Mouse (Mus musculus) kidney, adult 11 months (tissue): ENCODE data around the gene Nfatc2ip.

Source experiments
- DNase-seq: peaks from one replicate; pipeline ENCODE4 v3.0.0; 2022

Nfatc2ip gene

DNA sequence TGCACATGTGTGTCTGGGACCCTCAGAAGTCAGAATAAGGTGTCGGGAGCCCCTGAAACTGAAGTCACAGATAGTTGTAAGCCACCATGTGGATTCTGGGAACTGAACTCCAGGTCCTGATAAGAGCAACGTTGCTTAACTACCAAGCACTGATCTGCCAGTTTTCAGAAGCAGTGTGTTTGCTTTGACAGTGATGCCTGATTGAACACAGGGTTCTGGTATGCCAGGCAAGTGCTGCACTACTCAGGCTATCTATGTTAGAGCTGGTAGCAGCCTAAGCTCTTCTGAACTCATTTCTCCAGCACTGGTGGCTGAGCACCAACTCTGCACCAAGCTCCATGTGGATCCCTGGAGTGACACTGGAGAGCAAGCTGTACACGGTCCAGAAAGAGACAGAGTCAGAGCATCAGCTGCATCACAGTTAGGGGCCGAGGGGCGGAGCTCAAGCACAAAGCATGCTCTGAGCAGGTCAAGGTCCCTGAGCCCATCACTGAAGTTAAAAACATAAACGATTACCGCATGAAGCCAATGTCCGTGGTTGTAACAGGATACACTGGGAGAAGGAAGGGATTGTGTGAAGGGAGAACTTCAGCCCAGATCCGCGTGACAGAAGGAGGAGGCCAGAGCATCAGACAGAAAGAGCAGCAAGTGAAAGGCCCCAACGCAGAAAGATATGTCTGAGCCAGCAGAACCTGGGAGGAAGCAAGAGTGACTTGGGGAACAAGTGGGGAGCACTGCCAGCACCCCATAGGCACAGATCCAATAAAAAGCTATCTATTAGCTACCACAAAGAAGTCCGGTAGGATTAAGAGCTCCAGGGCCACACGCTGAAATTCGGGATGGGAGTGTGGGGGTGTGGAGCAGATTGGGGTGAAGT is 41.6 kb downstream of the Nfatc2ip start:
- DNase-seq: no peak

GRCm38 (mm10) chr7:126353994-126354365 is 42.6 kb downstream of the Nfatc2ip start:
- no peak for DNase-seq

GRCm38 (mm10) chr7:126353251-126353993 is 43.1 kb downstream of the Nfatc2ip start:
- DNase-seq: no peak

DNA sequence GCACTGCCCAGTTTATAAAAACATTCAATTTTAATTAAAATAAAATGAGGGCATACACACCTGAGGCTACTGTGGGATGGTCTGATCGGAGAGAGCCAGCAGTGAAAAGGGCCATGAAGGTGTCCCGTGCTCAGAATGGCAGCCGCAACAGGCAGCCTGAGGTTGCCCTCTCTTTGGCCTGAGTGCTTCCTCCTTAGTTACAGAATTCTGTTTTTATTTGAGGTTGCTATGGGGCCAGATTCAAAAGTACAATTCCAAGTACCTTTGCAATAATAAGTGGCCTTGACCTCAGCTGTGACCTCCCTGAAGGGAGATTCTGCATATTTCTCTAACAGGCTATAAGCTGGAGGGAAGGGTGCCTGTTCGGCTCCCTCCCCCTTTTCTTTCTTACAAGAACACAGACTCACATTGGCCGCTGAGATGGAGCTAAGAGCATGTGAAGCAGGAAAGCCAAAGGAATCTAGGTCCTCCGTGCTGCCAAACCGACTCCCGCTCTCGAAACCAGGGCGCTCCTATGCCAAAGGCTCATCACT is 45.1 kb downstream of the Nfatc2ip start:
- no peak for DNase-seq

- no peak for DNase-seq
Measured at GRCm38 (mm10) chr7:126350748-126351418, 45.7 kb downstream of the Nfatc2ip start.

DNA sequence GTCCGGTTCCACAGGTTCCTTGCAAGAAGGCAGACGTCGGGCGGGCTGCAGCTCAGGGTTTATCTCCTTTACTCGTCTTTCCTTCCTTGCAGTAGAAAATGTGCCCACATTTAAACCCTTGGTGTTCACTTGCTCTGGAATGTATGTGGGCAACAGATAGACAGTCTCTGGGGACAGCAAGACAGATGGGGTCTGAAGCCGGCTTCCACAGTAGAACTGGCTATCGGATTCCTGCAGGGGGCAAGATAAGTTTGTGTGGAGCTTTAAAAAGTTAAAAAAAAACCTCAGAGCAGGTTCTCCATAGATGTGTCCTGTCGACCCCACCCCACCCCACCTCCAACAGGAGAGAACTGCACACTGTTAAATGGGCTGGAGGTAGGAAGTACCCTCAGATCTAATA is 48.2 kb downstream of the Nfatc2ip start:
- no peak for DNase-seq

GRCm38 (mm10) chr7:126347098-126347497 is 49.4 kb downstream of the Nfatc2ip start:
- DNase-seq: no peak

DNA sequence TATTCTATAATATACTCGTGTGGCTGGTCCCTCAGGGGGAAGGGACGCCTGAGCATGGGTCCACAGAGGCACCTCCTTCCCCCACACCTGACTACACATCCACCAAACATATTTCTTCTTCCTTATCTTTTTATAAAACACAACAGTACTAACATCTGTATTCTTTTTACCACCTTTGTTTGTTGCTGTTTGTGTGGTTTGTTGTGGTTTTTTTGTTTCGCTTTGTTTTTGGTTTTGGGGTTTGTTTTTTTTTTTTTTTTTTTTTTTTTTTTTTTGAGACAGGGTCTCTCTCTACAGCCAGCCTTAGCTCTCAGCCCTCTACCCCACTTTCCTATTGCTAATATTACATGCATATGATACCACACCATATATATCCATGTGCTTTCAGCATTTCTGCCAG is 50.6 kb downstream of the Nfatc2ip start:
- no peak for DNase-seq

DNA sequence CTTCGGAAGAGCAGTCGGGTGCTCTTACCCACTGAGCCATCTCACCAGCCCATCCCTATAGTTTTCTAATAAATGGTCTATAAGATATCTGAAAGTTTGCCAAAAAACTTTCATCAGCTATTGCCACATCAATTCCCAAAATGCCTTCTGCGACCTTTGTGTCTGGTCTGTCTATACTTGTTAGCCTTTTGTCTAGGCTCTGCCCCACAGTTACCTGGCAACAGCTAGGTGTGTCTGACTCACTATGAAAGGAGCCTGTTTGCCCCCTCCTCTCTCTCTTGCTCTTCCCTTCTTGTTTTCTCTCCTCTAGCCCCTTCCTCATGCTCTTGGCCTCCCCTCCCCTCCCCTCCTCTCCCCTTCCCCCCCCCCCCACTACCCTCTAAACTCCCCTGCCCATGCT is 51.0 kb downstream of the Nfatc2ip start:
- DNase-seq: no peak

DNA sequence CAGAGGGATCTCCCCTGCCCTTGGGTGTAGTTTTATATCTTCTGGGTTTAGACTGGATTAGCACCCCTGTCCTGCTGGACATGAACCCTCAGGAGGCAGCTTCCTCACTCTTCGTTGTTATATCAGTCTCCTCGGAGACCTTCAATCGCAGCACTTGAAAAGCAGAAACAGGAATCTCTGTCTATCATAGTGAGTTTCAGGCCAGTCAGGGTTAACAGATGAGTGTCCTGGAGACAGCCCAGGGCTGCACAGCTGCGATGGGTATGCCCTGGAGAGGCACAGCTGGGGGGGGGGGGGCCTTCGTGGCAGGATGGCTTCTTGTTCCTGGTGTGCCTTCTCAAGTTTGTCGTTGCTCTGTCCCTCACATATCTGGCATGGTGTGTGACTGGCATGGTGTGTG is 55.6 kb downstream of the Nfatc2ip start:
- DNase-seq: no peak

DNA sequence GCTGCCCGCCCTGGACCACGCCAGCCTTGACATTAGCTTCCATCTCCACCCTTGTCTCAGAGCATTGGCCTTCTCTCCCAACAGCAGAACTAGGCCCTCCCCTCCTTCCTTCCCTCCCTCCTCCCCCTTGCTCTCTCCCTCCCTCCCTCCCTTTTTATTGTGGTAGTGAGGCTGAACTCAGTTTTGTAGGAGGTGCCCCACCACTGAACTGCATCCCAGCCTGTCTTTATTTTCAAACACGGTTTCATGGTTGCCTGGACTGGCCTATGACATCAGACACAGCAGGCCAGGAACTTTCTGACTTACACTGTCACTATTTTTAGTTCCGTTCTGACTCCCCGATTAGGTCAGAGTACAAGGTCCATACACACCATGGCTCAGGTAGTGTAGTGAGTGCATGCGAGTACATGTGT is 56.3 kb downstream of the Nfatc2ip start:
- peak; percentile 31 for DNase-seq

DNA sequence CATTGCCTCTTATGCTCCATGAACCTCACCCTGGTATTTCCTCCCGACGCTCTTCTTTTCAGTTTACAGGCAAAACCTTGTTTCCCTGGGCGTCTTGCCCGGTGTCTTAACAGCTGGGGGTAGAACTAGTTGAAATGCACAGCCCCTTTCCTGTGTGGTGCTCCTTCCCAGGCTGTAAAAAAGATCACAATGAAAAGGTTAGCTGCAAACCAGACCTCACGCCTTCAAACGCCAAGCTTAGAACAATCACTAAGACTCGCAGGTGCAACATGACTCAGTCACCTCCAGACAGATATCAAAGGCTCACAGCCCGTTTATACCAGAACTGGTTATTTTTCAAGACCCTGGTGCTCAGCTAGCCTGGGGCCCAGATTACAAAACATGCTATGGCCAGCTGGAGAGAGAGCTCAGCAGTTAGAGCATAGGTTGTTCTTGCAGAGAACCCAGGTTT is 57.0 kb downstream of the Nfatc2ip start:
- DNase-seq: no peak

DNA sequence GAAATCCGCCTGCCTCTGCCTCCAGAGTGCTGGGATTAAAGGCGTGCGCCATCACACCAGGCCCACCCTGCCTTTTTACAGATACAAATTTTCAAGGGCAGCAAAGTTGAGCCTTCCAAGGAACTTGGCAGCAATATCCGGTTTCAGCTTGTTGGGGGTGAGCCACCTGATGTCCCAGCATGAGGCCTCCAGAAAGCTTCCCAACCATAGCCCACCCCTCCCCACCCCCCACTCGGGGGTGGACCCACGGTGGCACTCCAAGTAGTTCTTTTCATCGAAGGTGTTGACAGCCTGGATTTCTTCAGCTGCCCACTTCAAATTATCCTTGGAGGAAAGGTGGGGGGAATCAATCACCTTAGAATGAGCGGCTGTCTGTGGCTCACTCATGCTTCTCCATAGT is 57.6 kb downstream of the Nfatc2ip start:
- no peak for DNase-seq

DNA sequence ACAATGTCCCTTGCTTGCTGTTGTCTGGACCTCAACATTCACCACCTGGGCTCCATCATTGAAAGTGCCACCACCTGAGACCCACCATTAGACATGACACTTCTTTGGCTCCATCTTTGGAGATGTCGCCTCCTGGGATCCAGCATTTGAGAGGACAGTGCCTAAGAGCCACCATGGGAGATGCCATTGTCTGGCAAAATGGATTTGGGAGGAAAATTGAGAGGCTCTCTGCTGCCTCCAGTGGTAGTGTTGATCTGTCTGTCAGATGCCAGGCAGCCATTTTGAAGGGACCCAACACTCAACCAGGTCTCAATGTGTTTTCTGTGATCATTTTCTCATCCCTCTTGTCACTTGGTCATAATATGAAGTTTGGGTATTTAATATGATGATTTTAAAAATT is 61.0 kb downstream of the Nfatc2ip start:
- no peak for DNase-seq
